Mouse (Mus musculus) MN1 (cell line): Measurements from ENCODE around the gene Bpifb4.

Source experiments
- DNase-seq: peaks from one replicate; pipeline ENCODE4 v3.0.0-alpha.2; 2016; ENCODE audit warnings: low spot score

Bpifb4 gene

DNA sequence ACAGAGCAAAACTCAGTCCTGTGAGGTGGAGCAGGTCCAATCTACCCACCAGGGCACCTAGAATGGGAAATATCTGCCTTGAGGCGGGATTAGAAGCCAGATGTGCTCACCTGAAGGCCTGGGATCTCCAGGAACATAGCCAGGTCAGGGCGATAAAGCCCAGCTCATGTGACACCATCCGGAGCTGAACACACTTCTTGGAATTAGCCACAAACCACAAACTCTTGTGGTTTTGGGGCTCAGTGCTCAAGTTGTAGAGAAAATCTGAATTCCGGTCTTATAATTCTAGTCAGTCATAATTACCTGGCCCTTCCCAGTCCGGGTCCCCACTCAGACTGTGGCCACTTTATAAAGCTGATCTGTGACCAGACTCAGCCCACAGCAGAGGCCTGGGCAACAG, at the start of gene Bpifb4:
TSS of gene Bpifb4 (plus strand) at position 370 of the 400 bp plus-strand sequence.
- DNase-seq = no peak

- no peak for DNase-seq
These were observed 38.9 kb upstream of the Bpifb4 start for GRCm38 (mm10) chr2:153899111-153899510.

DNA sequence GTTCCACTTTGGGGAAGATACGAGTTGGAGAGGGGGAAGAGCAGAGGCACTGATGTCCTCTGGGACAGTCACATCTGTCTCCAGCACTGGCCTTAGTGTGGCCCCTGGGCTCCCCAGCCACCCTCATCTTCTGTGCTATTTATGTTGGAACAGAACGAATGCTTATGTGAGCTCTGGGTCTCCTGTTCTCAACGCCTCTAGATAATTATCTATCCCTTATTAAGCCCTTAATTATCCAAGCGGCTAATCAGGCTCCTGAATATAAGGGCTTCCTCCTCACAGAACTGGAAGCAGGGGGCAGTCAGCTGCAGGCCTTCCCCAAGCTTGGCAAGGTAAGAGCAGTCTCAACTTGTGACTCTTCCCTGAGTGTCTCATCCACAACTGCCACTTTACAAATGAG, 37.9 kb upstream of the Bpifb4 start, which contains the start of gene Bpifb6:
TSS of gene Bpifb6 (plus strand) at position 301 of the 400 bp plus-strand sequence.
- no peak for DNase-seq

- DNase-seq = no peak
These were observed 35.3 kb upstream of the Bpifb4 start for GRCm38 (mm10) chr2:153902726-153903125.

GRCm38 (mm10) chr2:153906626-153907025, 31.4 kb upstream of the Bpifb4 start:
- DNase-seq = no peak

DNA sequence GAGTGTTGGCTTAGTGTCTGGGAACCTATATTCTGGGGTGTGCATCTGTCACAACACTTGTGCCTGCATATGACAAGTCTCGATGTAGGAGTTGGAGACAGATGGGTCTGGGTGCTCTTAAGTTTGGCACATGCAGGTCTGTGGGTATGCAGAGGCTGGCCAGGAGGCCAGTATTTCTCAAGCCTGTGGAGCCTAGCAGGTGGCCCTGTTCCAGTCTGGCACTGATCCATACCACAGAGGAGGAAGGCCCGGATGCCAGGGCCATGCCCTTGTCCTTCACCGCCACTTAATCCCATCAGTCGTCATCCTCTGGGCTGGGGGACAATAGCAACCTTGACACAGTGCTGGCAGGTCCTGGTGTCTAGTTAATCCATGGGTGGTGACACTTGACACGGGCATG, 23.9 kb upstream of the Bpifb4 start:
- no peak for DNase-seq

- DNase-seq = no peak
These were observed 20.1 kb upstream of the Bpifb4 start, which contains the start of gene Bpifb3 for GRCm38 (mm10) chr2:153917930-153918329. Gene Bpifb3, plus strand, starts transcription at chr2:153918230.

DNA sequence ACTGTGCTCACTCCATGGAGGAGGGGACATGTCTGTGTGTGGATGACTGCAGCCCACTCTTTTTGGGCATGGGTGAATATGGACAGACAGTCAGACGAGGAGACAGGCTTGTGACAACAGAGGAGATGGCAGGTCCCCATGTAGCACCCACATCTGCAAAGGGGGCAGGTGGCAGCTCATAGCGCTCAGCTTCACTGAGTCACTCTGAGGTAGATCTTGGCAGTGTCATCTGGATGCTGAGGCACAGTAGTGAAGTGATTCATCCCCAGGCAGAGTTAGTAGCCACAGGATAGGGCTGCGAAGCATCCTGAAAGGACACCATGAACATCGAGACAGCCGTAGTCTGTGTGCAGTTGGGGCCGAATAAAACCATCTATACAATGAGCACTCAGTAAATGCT, 16.8 kb upstream of the Bpifb4 start:
- no peak for DNase-seq

- peak; percentile 14 for DNase-seq
These were observed 8.1 kb upstream of the Bpifb4 start for GRCm38 (mm10) chr2:153929871-153930413.

GRCm38 (mm10) chr2:153931125-153931524, 6.9 kb upstream of the Bpifb4 start:
- no peak for DNase-seq

DNA sequence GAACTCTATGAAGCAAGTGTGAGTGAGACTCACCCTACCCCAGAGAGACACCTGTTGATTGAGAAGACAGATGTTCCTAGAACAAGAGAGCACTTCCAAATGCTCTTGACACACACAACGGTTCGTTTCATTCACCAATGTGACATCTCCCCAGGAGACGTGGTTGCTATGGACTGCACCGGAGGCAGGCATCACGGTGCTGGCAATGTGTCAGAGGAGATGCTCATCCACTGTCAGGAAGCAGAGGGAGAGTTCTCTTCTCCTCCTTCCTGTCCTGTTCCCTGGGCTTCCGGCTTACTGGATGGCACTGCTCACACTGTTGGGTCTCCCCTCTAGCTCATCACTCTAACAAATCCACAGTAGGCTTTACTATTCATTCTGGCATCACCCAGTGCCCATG, 4.7 kb upstream of the Bpifb4 start:
- DNase-seq = no peak

- DNase-seq = no peak
These were observed 2.7 kb upstream of the Bpifb4 start for GRCm38 (mm10) chr2:153935348-153935747.

DNA sequence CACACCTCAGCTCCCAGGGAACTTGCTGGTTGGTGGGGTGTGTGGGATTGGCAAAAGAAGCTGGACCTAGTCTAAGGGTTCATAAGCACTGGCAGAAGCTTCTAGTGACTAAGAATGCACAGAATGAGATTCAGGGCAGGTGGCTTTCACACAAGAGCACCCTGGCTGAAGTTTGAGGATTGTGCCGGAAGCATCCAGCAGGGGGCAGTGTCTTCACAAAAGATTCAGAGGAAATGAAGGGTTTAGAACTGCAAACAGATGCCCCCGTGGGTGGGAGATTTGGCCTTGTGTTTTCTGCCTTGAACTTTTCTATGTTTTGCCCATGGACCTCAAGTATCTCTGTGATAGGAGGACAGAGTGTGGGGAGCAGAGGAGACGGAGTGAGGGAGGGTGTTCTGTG, 5.5 kb downstream of the Bpifb4 start:
- no peak for DNase-seq

GRCm38 (mm10) chr2:153944567-153944966, 6.6 kb downstream of the Bpifb4 start:
- no peak for DNase-seq

- peak; percentile 26 for DNase-seq
These were observed 14.9 kb downstream of the Bpifb4 start for GRCm38 (mm10) chr2:153952897-153953296.

DNA sequence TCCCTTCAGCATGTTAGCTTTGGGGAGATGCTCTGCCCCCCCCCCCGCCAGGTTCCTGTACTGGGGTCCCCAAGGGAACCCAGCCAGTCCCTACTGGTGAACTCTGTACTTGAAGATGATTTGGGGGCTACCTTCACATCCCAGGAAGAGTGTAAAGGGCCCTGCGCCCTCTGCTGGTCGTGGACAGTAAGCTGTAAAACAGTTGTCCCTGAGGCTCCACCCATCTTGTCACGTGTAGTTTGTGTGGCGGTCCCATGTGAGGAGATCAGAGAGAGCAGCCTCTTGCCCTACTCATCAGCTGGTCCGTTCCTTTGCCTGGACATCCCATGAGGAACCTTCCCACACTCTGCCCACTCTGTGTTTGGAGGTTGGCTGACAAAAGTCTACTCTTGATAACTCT, 15.8 kb downstream of the Bpifb4 start:
- DNase-seq = peak; percentile 9

- no peak for DNase-seq
These were observed 24.9 kb downstream of the Bpifb4 start for GRCm38 (mm10) chr2:153962821-153963331.

DNA sequence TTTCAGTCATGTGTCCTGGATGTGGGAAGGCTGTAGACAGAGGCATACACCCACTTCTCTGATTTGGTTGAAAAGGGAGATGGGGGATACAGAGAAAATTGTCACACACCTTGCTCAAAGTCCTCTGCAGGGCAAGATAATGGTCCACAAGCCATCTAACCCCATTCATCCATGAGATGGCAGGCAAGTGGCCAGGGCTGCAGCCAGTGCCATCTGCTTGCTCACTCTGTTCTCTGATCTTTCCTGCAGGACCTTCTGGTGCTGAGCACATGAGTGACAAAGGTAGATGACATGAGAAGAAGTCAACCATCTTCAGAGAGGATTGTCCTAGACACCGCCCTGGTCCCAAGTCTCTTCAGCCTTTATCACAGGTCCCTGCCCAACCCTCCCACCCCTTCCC, 25.3 kb downstream of the Bpifb4 start:
- no peak for DNase-seq

- no peak for DNase-seq
These were observed 32.2 kb downstream of the Bpifb4 start for GRCm38 (mm10) chr2:153970221-153970620.

DNA sequence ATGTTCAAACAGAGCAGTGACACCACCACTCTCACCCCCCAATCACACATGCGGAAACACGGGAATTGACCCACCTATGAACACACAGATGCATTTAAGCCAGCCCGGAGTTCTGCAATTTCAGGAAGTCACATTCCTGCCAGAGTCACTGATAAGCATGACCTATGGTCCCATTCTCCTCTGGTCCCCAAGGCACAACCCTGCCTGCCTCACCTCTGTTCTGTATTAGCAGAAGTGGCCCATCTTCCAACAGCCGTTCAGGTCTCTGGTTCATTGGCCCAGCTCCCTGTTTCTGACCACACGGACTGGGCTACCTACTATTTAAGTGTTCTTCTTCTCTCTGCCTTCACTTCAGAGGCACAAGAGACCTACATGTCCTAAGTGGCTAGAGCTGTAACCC, 36.6 kb downstream of the Bpifb4 start, which contains the start of gene Bpifa6:
TSS of gene Bpifa6 (plus strand) at position 364 of the 400 bp plus-strand sequence.
- no peak for DNase-seq

GRCm38 (mm10) chr2:153995770-153996169, 57.8 kb downstream of the Bpifb4 start:
- peak; percentile 34 for DNase-seq

DNA sequence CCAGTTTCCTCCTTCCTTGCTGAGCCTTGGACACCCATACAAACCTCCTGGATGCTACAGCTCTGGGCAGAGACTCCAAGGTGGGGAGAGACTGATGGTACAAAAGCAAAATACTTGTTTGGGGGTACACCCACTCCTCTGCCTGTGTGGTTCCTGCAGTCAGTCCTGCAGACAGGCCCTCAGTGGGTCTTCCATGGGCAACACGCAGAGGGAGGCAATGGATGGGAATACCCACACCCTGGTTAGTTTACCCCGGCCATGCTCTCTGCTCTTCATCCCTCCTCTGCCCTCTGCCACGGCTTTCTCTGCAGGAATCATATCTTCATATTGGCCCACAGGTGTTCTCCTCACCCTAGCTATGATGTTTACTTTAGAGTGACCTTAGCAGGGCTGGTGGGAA, 62.5 kb downstream of the Bpifb4 start:
- DNase-seq = no peak

DNA sequence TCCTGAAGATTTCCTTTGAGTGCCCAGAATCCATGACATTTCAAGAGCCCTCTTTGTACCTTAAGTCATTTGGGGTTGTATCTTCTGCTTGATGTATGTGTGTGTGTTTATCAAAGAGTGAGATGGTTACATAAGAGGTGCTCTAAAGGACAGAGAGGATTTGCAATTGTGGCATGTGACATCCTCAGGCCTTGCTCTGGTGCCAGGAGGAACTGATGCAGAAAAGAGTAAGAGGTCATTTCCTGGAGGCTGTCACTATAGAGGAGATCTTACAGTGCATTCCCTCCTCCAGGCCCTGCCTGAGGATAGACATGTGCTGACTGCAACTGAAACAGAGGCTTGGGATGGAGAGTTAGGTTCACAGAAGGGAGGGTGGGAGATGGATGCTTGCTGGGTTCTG, 63.0 kb downstream of the Bpifb4 start:
- DNase-seq = no peak

DNA sequence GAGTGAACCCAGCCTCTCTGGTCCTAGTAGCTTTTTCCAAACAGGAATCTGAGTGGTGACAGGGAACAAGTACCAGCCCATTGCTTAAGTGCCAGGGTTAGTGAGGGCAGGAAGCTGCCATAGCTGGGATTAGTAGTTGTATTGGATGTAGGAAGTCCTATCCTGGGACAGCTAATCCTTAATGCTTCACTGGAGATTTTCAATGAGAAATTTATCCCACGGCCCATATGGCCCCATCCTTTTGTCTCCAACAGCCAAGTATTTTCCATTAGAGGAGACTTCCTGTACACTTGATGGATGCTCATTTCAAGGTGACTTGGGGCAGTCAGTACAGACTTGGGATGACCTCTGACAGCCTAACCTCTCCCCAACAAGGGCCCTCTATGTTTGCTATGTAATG, 66.4 kb downstream of the Bpifb4 start:
- peak; percentile 1 for DNase-seq
